27 mouse cellular contexts compared by ENCODE assay signal in the genomic region with DNA sequence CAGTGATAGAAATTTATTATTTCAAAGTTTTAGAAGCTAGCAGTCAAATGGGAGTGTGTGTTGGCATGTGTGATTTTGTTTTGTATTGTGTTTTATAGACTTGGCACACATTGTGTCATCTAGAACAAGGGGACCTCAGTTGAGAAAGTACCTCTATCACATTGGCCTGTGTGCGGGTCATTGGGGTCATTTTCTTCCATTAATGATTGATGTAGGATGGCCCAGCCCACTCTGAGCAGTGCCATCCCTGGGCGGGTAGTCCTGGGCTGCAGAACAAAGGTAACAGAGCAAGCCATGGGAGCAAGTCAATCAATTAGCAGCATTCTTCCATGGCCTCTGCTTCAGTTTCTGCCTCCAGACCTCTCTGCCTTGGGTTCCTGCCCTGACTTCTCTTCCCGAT. TPM values are rescaled to one million over a fixed set of nuclear protein-coding genes. Genes with fewer than 3 reads are reported as not detected.
DNase-seq lines count a peak whose midpoint lies in the region; ATAC-seq and TF ChIP-seq lines count a peak whose summit lies in the region.
"Had no signal": no experiment of that assay in that cellular context is flagged by ENCODE, and none has a peak within 500 bp of the region (broad histone marks: within the 10 kb centered on the region; RNA-seq: fewer than 3 reads in every experiment).

No protein-coding gene starts in this region.

- H3K27me3 ChIP-seq in kidney, embryonic 14.5 days (ENCODE audit: control insufficient read depth, insufficient read depth, low read length) = no peaks in the 10 kb centered on the region
- H3K27me3 ChIP-seq in liver, postnatal 0 days (ENCODE audit: insufficient read depth, low read length) = no peaks in the 10 kb centered on the region
- no peaks in the 10 kb centered on the region for H3K27me3 ChIP-seq in liver, embryonic 11.5 days (replicated peaks; ENCODE audit: control insufficient read depth, insufficient read depth, low read length)
- H3K27me3 ChIP-seq: CH12.LX; forebrain, embryonic 13.5 days; heart, embryonic 15.5 days; hindbrain, embryonic 13.5 days had no signal

- H3K27ac ChIP-seq in kidney, embryonic 14.5 days (ENCODE audit: low read depth, low read length) = no peak overlapping the region
- H3K27ac ChIP-seq in liver, postnatal 0 days (ENCODE audit: low read depth) = no peak overlapping the region
- H3K27ac ChIP-seq in liver, embryonic 11.5 days (ENCODE audit: low read depth, low read length) = no peak overlapping the region
- H3K27ac ChIP-seq: forebrain, embryonic 10.5 days; forebrain, embryonic 13.5 days; heart, embryonic 15.5 days; hindbrain, embryonic 10.5 days; hindbrain, embryonic 13.5 days had no signal

- H3K4me1 ChIP-seq in kidney, embryonic 14.5 days (ENCODE audit: control insufficient read depth, insufficient read depth, low read length) = no peaks in the 10 kb centered on the region
- no peaks in the 10 kb centered on the region for H3K4me1 ChIP-seq in liver, postnatal 0 days (ENCODE audit: insufficient read depth)
- no peaks in the 10 kb centered on the region for H3K4me1 ChIP-seq in liver, embryonic 11.5 days (replicated peaks; ENCODE audit: control insufficient read depth, insufficient read depth, low read length)
- H3K4me1 ChIP-seq: heart, embryonic 15.5 days; hindbrain, embryonic 13.5 days had no signal

- H3K9me3 ChIP-seq in kidney, embryonic 14.5 days (ENCODE audit: control insufficient read depth, low read length) = no peaks in the 10 kb centered on the region
- H3K9me3 ChIP-seq in liver, postnatal 0 days (ENCODE audit: low read length) = no peaks in the 10 kb centered on the region
- H3K9me3 ChIP-seq in liver, embryonic 11.5 days (ENCODE audit: control insufficient read depth, low read length) = no peaks in the 10 kb centered on the region
- H3K9me3 ChIP-seq: forebrain, embryonic 10.5 days; forebrain, embryonic 13.5 days; G1E; heart, embryonic 15.5 days; hindbrain, embryonic 10.5 days; hindbrain, embryonic 13.5 days had no signal

- no peak overlapping the region for H3K4me2 ChIP-seq in kidney, embryonic 14.5 days (replicated peaks; ENCODE audit: low read depth, low read length)
- H3K4me2 ChIP-seq in liver, postnatal 0 days (ENCODE audit: low read depth, low read length) = no peak overlapping the region
- H3K4me2 ChIP-seq in liver, embryonic 11.5 days = no peak overlapping the region
- H3K4me2 ChIP-seq: forebrain, embryonic 13.5 days; heart, embryonic 11.5 days; heart, embryonic 15.5 days; hindbrain, embryonic 13.5 days had no signal

- 86% methylated on average over 3 of the region's 3 CpGs for WGBS in kidney, embryonic 14.5 days
- 57% methylated on average over 3 of the region's 3 CpGs for WGBS in liver, postnatal 0 days (ENCODE audit: insufficient replicate concordance)
- WGBS in liver, embryonic 11.5 days = 73% methylated on average over 3 of the region's 3 CpGs

- no peaks in the 10 kb centered on the region for H3K36me3 ChIP-seq in kidney, embryonic 14.5 days (ENCODE audit: control insufficient read depth, insufficient read depth, low read length)
- H3K36me3 ChIP-seq in liver, postnatal 0 days (replicated peaks; ENCODE audit: insufficient read depth, low read length) = no peaks in the 10 kb centered on the region
- no peaks in the 10 kb centered on the region for H3K36me3 ChIP-seq in liver, embryonic 11.5 days (ENCODE audit: control insufficient read depth, insufficient read depth, low read length)
- H3K36me3 ChIP-seq: forebrain, embryonic 10.5 days; G1E; heart, embryonic 15.5 days; hindbrain, embryonic 10.5 days; hindbrain, embryonic 13.5 days had no signal

- H3K4me3 ChIP-seq in kidney, embryonic 14.5 days (ENCODE audit: low read length) = no peak overlapping the region
- no peak overlapping the region for H3K4me3 ChIP-seq in liver, postnatal 0 days (ENCODE audit: low read depth, low read length)
- no peak overlapping the region for H3K4me3 ChIP-seq in liver, embryonic 11.5 days (ENCODE audit: low read depth, low read length)
- H3K4me3 ChIP-seq: forebrain, embryonic 10.5 days; forebrain, embryonic 13.5 days; heart, embryonic 15.5 days; hindbrain, embryonic 10.5 days; hindbrain, embryonic 13.5 days had no signal

- peak; percentile 26 for DNase-seq in kidney, adult 11 months
- DNase-seq in kidney, postnatal 10 days = no peak
- peak; percentile 74 for DNase-seq in kidney, adult 9 months
- DNase-seq in liver, postnatal 0 days = no peak
- no peak for DNase-seq in liver, embryonic 11.5 days (ENCODE audit: low spot score)
- DNase-seq in spleen, adult 18-20 months = no peak
- DNase-seq: adrenal gland, postnatal 10 days; adrenal gland, postnatal 36 days; B cell, adult 2 months; cerebellum, adult 18-20 months; cerebellum, adult 9-10 months; cerebellum, postnatal 14 days; gastrocnemius, postnatal 10 days; gastrocnemius, postnatal 36 days; heart, postnatal 10 days; heart, postnatal 36 days had no signal

- no peak for TF ChIP-seq CTCF in liver, postnatal 0 days (IDR thresholded peaks at IDR 0.05; ENCODE audit: low read depth)

- no peak for TF ChIP-seq EP300 in liver, postnatal 0 days (IDR thresholded peaks at IDR 0.05; ENCODE audit: low read depth)

- H3K9ac ChIP-seq in kidney, embryonic 14.5 days (ENCODE audit: low read depth, low read length) = no peak overlapping the region
- H3K9ac ChIP-seq in liver, postnatal 0 days (replicated peaks) = no peak overlapping the region
- no peak overlapping the region for H3K9ac ChIP-seq in liver, embryonic 11.5 days (ENCODE audit: low read depth, low read length)
- H3K9ac ChIP-seq: forebrain, embryonic 13.5 days; heart, embryonic 15.5 days; hindbrain, embryonic 13.5 days had no signal

- ATAC-seq in kidney, embryonic 14.5 days (ENCODE audit: low FRiP score, low TSS enrichment) = no peak
- ATAC-seq in liver, postnatal 0 days = peak; percentile 64
- no peak for ATAC-seq in liver, embryonic 11.5 days (replicated peaks; ENCODE audit: low FRiP score)
- ATAC-seq: forebrain, embryonic 13.5 days; forebrain, embryonic 16.5 days; Patski had no signal

RNA-seq across cellular contexts. Expression of a gene that starts 34.5 kb away (rescaled TPM):
- polyA plus RNA-seq in kidney, embryonic 14.5 days (2014; fragmentation: Nextera tagmentation; extraction: Ambion mirVana) = 4.2 and 4.4 TPM in 2 replicates
- polyA plus RNA-seq in liver, postnatal 0 days (2015; fragmentation: Nextera tagmentation; extraction: Ambion mirVana) = 0.04 TPM in 1 of 2 replicates, not detected in the other
- 0.69 and 0.80 TPM in 2 replicates for polyA plus RNA-seq in liver, embryonic 11.5 days (2014; fragmentation: Nextera tagmentation; extraction: Ambion mirVana)
- polyA plus RNA-seq: G1E had no signal

Comparison
In these comparisons a context has a peak if more than half of its experiments do, and no peak if none do; other contexts are left out.
1. DNase-seq: peak in kidney, adult 11 months (single experiment) and kidney, adult 9 months (single experiment); none in kidney, postnatal 10 days (single experiment), liver, postnatal 0 days (single experiment), liver, embryonic 11.5 days (single experiment) and spleen, adult 18-20 months (0 of 2).